Comparison of ENCODE assay signal across 17 mouse cellular contexts in the genomic region with DNA sequence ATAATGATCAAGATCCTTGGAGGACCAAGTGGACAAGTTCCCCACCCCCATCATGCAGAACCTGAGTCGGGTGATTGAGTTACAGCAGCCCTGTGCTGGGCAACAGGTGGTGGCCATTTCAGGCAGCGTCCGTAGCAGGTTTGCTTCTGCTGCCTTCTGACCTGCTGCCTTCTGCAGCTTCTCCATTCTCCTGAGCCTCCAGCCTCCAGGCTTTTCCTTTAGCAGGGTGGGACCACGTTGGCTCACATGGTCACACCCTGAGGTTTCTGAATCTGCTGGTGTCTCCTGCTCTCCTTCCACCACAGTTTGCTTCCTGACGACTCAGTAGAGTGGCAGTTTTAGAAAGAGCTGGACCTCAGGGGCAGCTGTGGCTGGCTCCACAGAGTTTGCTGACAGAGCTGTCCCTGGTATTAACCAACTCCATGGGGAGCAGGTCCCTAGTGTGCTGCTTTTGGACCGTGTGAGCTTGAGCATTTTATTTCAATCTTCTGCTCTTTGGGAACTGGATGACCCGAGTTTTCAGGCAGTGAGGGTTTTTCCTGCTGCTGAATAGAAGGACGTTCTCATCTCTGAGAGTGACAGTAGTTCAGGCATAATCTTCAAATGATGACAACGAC. TPM values are rescaled to one million over a fixed set of nuclear protein-coding genes. Genes with fewer than 3 reads are reported as not detected.
A peak's percentile ranks its signal among the peaks of the same experiment; 100 is the strongest.
DNase-seq lines count a peak whose midpoint lies in the region; ATAC-seq lines count a peak whose summit lies in the region.
"Had no signal": no experiment of that assay in that cellular context is flagged by ENCODE, and none has a peak within 500 bp of the region (broad histone marks: within the 10 kb centered on the region; RNA-seq: fewer than 3 reads in every experiment).

No protein-coding gene starts in this region.

- H3K9ac ChIP-seq in kidney, embryonic 16.5 days (replicated peaks; ENCODE audit: low read length) = peak overlapping the region; percentile 39
- H3K9ac ChIP-seq in embryonic facial prominence, embryonic 15.5 days = no peak overlapping the region
- no peak overlapping the region for H3K9ac ChIP-seq in limb, embryonic 13.5 days
- no peak overlapping the region for H3K9ac ChIP-seq in neural tube, embryonic 15.5 days (replicated peaks)
- H3K9ac ChIP-seq: embryonic facial prominence, embryonic 13.5 days; forebrain, embryonic 12.5 days; hindbrain, embryonic 15.5 days had no signal

- no peaks in the 10 kb centered on the region for H3K9me3 ChIP-seq in kidney, embryonic 16.5 days (ENCODE audit: low read length)
- no peaks in the 10 kb centered on the region for H3K9me3 ChIP-seq in embryonic facial prominence, embryonic 15.5 days (replicated peaks)
- no peaks in the 10 kb centered on the region for H3K9me3 ChIP-seq in limb, embryonic 13.5 days
- no peaks in the 10 kb centered on the region for H3K9me3 ChIP-seq in neural tube, embryonic 15.5 days (replicated peaks)
- H3K9me3 ChIP-seq: embryonic facial prominence, embryonic 13.5 days; forebrain, embryonic 12.5 days; hindbrain, embryonic 15.5 days had no signal

- peak; percentile 94 for DNase-seq in heart, adult 11 months
- no peak for DNase-seq in heart, postnatal 14 days
- no peak for DNase-seq in kidney, adult 18-20 months
- no peak for DNase-seq in cerebellum, postnatal 14 days
- DNase-seq: adrenal gland, postnatal 36 days; cerebellum, postnatal 36 days; kidney, postnatal 25 days; layer of hippocampus, postnatal 36 days; left cerebral cortex, postnatal 4 days; lung, adult 2 months had no signal

- intact Hi-C loops in heart, postnatal 14 days (cut with DNase I) = no loop called here

- no peak overlapping the region for H3K4me3 ChIP-seq in kidney, embryonic 16.5 days (ENCODE audit: low read length)
- H3K4me3 ChIP-seq in embryonic facial prominence, embryonic 15.5 days (replicated peaks) = no peak overlapping the region
- no peak overlapping the region for H3K4me3 ChIP-seq in limb, embryonic 13.5 days
- H3K4me3 ChIP-seq in neural tube, embryonic 15.5 days (replicated peaks) = no peak overlapping the region
- H3K4me3 ChIP-seq: embryonic facial prominence, embryonic 13.5 days; forebrain, embryonic 12.5 days; hindbrain, embryonic 15.5 days had no signal

- peak overlapping the region; percentile 60 for H3K27ac ChIP-seq in kidney, embryonic 16.5 days (ENCODE audit: low read length)
- H3K27ac ChIP-seq in embryonic facial prominence, embryonic 15.5 days (replicated peaks) = peak overlapping the region; percentile 12
- H3K27ac ChIP-seq in limb, embryonic 13.5 days = peak overlapping the region; percentile 28; the same call in 1 of the 2 replicates
- no peak overlapping the region for H3K27ac ChIP-seq in neural tube, embryonic 15.5 days (replicated peaks)
- H3K27ac ChIP-seq: embryonic facial prominence, embryonic 13.5 days; forebrain, embryonic 12.5 days; hindbrain, embryonic 15.5 days had no signal

- peaks cover 50% of the 10 kb centered on the region for H3K4me1 ChIP-seq in kidney, embryonic 16.5 days (ENCODE audit: insufficient read depth, low read length)
- H3K4me1 ChIP-seq in embryonic facial prominence, embryonic 15.5 days = peaks cover 52% of the 10 kb centered on the region
- peaks cover 53% of the 10 kb centered on the region for H3K4me1 ChIP-seq in limb, embryonic 13.5 days
- peaks cover 23% of the 10 kb centered on the region for H3K4me1 ChIP-seq in neural tube, embryonic 15.5 days

- 35% methylated on average over 9 of the region's 9 CpGs for WGBS in kidney, embryonic 16.5 days
- 53% methylated on average over 9 of the region's 9 CpGs for WGBS in embryonic facial prominence, embryonic 15.5 days
- WGBS in limb, embryonic 13.5 days = 56% methylated on average over 9 of the region's 9 CpGs
- WGBS in neural tube, embryonic 15.5 days = 82% methylated on average over 9 of the region's 9 CpGs

- no peak overlapping the region for H3K4me2 ChIP-seq in kidney, embryonic 16.5 days (replicated peaks; ENCODE audit: low read depth, low read length)
- H3K4me2 ChIP-seq in embryonic facial prominence, embryonic 15.5 days (replicated peaks) = no peak overlapping the region
- H3K4me2 ChIP-seq in limb, embryonic 13.5 days (replicated peaks) = no peak overlapping the region
- H3K4me2 ChIP-seq in neural tube, embryonic 15.5 days = no peak overlapping the region
- H3K4me2 ChIP-seq: embryonic facial prominence, embryonic 13.5 days; forebrain, embryonic 12.5 days; hindbrain, embryonic 15.5 days had no signal

- H3K36me3 ChIP-seq in kidney, embryonic 16.5 days (ENCODE audit: insufficient read depth, low read length) = no peaks in the 10 kb centered on the region
- 0 out of 2 replicates have a peak, but pooled peaks cover 5% of the 10 kb centered on the region for H3K36me3 ChIP-seq in embryonic facial prominence, embryonic 15.5 days
- H3K36me3 ChIP-seq in limb, embryonic 13.5 days = peaks cover 21% of the 10 kb centered on the region
- no peaks in the 10 kb centered on the region for H3K36me3 ChIP-seq in neural tube, embryonic 15.5 days
- H3K36me3 ChIP-seq: hindbrain, embryonic 15.5 days had no signal

- H3K27me3 ChIP-seq in kidney, embryonic 16.5 days (ENCODE audit: insufficient read depth, low read length) = no peaks in the 10 kb centered on the region
- no peaks in the 10 kb centered on the region for H3K27me3 ChIP-seq in embryonic facial prominence, embryonic 15.5 days
- H3K27me3 ChIP-seq in limb, embryonic 13.5 days = no peaks in the 10 kb centered on the region
- H3K27me3 ChIP-seq in neural tube, embryonic 15.5 days (replicated peaks) = no peaks in the 10 kb centered on the region
- H3K27me3 ChIP-seq: embryonic facial prominence, embryonic 13.5 days; forebrain, embryonic 12.5 days; hindbrain, embryonic 15.5 days had no signal

- ATAC-seq in kidney, embryonic 16.5 days (ENCODE audit: low FRiP score, low TSS enrichment) = peak; percentile 67
- ATAC-seq in embryonic facial prominence, embryonic 15.5 days (ENCODE audit: insufficient number of reproducible peaks, low FRiP score, low TSS enrichment, low read depth) = no peak
- ATAC-seq in limb, embryonic 13.5 days (ENCODE audit: low FRiP score, low read depth) = no peak
- no peak for ATAC-seq in neural tube, embryonic 15.5 days (ENCODE audit: low FRiP score)

RNA-seq across cellular contexts. Expression of gene Limd1, which starts 11.3 kb away (rescaled TPM):
- 10 to 100 TPM; 41.9 to 43.6 TPM for total RNA-seq in heart, postnatal 14 days (2021)
- 55.7 and 58.1 TPM in 2 replicates for polyA plus RNA-seq in kidney, embryonic 16.5 days (2015; fragmentation: Nextera tagmentation; extraction: Ambion mirVana)
- 53.8 and 53.9 TPM in 2 replicates for polyA plus RNA-seq in embryonic facial prominence, embryonic 15.5 days (2015; fragmentation: Nextera tagmentation; extraction: Ambion mirVana)
- 50.3 and 54.9 TPM in 2 replicates for polyA plus RNA-seq in limb, embryonic 13.5 days (2015; fragmentation: Nextera tagmentation; extraction: Ambion mirVana)
- 10.9 and 20.3 TPM in 2 replicates for polyA plus RNA-seq in neural tube, embryonic 15.5 days (2015; fragmentation: Nextera tagmentation; extraction: Ambion mirVana)

RNA-seq across cellular contexts. Expression of gene Sacm1l, which starts 39.7 kb away (rescaled TPM):
- total RNA-seq in heart, postnatal 14 days (2021) = 10 to 100 TPM; 33.7 to 38.1 TPM
- polyA plus RNA-seq in kidney, embryonic 16.5 days (2015; fragmentation: Nextera tagmentation; extraction: Ambion mirVana) = 63.8 and 68.7 TPM in 2 replicates
- 47.7 and 49.0 TPM in 2 replicates for polyA plus RNA-seq in embryonic facial prominence, embryonic 15.5 days (2015; fragmentation: Nextera tagmentation; extraction: Ambion mirVana)
- 48.5 and 52.7 TPM in 2 replicates for polyA plus RNA-seq in limb, embryonic 13.5 days (2015; fragmentation: Nextera tagmentation; extraction: Ambion mirVana)
- 57.4 and 59.3 TPM in 2 replicates for polyA plus RNA-seq in neural tube, embryonic 15.5 days (2015; fragmentation: Nextera tagmentation; extraction: Ambion mirVana)
